Mouse (Mus musculus): Measurements from ENCODE around the gene Tnfrsf11a. TPM values are rescaled to one million over a fixed set of nuclear protein-coding genes. Genes with fewer than 3 reads are reported as not detected.
A peak's percentile ranks its signal among the peaks of the same experiment; 100 is the strongest.

Tnfrsf11a gene
- 0.24 and 0.33 TPM in 2 replicates for polyA plus RNA-seq (2016; fragmentation: Nextera tagmentation; extraction: Ambion mirVana)

DNA sequence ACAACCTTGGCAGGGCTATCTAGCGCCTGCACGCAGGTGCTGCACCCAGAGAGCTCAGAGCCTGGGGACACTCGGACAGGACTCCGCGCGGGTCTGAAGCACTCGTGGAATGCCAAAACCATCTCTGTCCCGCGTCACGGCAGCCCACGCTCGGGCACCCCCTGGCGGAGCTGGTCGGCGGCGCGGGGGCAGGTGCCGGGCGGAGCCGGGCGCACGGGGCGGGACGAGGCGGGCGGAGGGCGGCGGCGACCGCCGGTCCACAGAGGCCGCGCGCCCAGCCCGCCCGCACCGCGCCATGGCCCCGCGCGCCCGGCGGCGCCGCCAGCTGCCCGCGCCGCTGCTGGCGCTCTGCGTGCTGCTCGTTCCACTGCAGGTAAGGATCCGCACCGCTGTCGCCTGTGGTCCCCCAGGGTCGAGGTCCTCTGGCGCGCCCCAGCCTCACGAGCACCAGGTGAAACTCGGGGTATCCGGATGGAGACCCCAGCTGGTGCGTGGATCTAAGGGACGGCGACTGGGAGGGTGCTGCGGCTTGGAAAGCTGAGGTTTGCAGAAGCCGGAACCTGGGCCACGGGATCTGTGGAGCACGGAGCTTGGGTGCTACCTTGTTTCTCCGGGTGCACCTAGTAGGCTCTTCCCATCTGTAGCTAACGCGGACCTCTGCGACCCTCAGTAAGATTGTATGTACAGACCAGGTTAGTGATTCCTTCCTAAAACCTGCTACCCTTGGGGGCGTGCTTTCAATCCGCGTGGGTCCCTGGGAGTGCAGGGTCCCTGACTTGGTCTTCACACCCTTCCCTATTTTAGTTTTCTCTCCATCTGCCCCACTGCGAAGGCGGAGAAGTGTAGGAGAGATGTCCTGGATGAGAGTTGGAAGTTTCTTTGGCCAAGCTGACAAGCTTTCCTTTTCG lies at the start of gene Tnfrsf11a:
Gene Tnfrsf11a (plus strand): TSS at position 262 of the 908 bp plus-strand sequence.
- WGBS, result 4% methylated on average over 70 of the region's 77 CpGs
- Histone ChIP-seq H3K27ac (replicated peaks) (no peak within 1 kb of the TSS), H3K36me3 (no peaks in the 10 kb centered on the region), H3K4me2 (replicated peaks) (peak within 1 kb of the TSS; percentile 93), H3K27me3 (peaks cover 29% of the 10 kb centered on the region), H3K4me1 (peaks cover 8% of the 10 kb centered on the region), H3K9ac (replicated peaks) (peak within 1 kb of the TSS; percentile 58; the same call in 1 of the 2 replicates), H3K9me3 (no peaks in the 10 kb centered on the region), H3K4me3 (peak within 1 kb of the TSS; percentile 58)
- peak; percentile 90 for ATAC-seq (ENCODE audit: low FRiP score, low read depth)

DNA sequence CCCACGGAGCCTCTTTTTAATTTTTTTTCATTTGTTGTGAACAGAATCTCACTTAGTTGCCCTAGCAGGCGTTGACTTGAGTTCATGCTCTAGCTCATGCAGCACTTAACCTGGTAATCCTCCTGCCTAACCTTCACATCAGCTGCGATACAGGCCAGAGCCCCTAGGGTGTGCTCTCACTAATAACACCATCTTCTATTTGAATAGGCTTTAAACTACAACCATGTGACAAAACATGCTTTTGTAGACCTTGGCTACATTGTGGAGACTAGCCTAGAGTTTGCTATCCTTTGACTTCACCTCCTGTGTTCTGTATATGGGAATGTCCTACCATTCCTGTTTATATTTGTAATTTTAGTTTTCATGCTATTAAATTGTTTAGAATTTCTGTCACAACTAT lies 45.2 kb upstream of the Tnfrsf11a start:
- WGBS, result 72% methylated on average over 3 of the region's 3 CpGs
- no peak overlapping the region for H3K27ac ChIP-seq (replicated peaks)
- H3K4me2 ChIP-seq (replicated peaks), result no peak overlapping the region
- H3K36me3 ChIP-seq, result peaks cover 23% of the 10 kb centered on the region
- no peaks in the 10 kb centered on the region for H3K9me3 ChIP-seq
- no peaks in the 10 kb centered on the region for H3K27me3 ChIP-seq
- ATAC-seq (ENCODE audit: low FRiP score, low read depth), result no peak
- no peak overlapping the region for H3K4me3 ChIP-seq
- no peaks in the 10 kb centered on the region for H3K4me1 ChIP-seq
- H3K9ac ChIP-seq (replicated peaks), result no peak overlapping the region

DNA sequence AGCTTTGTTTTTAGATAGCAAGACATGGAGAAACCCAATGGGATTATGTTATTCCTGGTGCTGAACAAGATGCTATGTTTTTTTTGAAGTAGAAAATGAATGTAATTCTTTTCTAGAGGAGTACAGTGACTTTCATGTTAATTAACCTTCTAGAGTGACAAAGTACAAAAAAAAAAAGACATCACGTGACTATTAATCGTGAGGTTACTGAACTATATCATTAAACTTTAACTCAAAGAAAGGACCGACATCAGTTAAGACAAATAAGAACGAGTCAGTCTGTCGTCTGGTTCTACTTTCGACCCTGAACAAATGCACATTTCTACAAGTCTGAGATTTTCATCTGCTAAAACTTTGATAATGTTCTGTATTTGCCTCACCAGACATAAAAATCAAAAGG lies 42.2 kb upstream of the Tnfrsf11a start:
- H3K4me3 ChIP-seq, result no peak overlapping the region
- peaks cover 39% of the 10 kb centered on the region for H3K36me3 ChIP-seq
- H3K27ac ChIP-seq (replicated peaks), result no peak overlapping the region
- no peak for ATAC-seq (ENCODE audit: low FRiP score, low read depth)
- no peaks in the 10 kb centered on the region for H3K4me1 ChIP-seq
- 94% methylated on average over 6 of the region's 6 CpGs for WGBS
- H3K9ac ChIP-seq (replicated peaks), result no peak overlapping the region
- no peak overlapping the region for H3K4me2 ChIP-seq (replicated peaks)
- no peaks in the 10 kb centered on the region for H3K9me3 ChIP-seq
- H3K27me3 ChIP-seq, result no peaks in the 10 kb centered on the region

DNA sequence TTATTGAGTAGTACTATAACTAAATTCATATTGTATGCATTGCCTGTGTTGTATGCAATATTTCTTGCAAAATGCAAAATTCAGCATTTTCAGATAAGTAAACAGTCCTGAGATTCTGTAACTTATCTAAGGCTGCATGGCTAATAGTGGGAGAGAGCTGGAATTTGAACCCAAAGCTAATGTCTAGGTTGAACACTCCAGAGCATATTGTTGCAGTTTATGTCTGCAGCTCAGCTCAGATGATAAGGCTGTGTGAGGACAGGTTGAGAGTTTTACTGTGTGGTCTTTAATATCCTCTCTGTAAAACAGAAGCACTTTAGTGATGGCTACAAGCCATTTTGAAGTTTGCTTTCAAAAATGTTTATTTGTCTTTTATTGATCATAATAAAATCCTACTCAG lies 41.0 kb upstream of the Tnfrsf11a start:
- no peak for ATAC-seq (ENCODE audit: low FRiP score, low read depth)
- Histone ChIP-seq H3K4me1 (no peaks in the 10 kb centered on the region), H3K9ac (replicated peaks) (no peak overlapping the region), H3K27ac (replicated peaks) (no peak overlapping the region), H3K9me3 (no peaks in the 10 kb centered on the region), H3K36me3 (peaks cover 44% of the 10 kb centered on the region), H3K4me3 (no peak overlapping the region), H3K27me3 (no peaks in the 10 kb centered on the region), H3K4me2 (replicated peaks) (no peak overlapping the region)

DNA sequence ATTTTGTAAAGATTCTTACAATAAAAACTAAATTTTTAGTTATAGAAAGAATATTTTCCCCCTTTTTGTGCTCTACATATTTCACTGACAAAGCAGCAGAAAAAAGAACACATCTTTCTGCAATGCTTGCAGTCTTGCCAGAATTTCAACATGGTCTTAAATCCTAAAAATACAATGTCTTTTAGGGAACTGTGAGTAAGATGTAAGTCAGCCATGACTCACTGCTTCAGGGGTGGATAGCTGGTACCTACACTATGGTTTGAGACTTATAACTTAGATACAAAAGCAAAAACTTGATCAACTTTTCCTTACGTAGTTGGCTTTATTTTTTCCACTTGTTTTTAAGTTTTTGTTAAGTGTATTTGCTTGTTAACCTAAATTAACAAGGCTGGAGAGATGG lies 38.0 kb upstream of the Tnfrsf11a start:
- H3K27ac ChIP-seq (replicated peaks), result no peak overlapping the region
- H3K4me1 ChIP-seq, result no peaks in the 10 kb centered on the region
- no peak overlapping the region for H3K9ac ChIP-seq (replicated peaks)
- no peaks in the 10 kb centered on the region for H3K27me3 ChIP-seq
- ATAC-seq (ENCODE audit: low FRiP score, low read depth), result no peak
- H3K36me3 ChIP-seq, result peaks cover 50% of the 10 kb centered on the region
- WGBS, result 89% methylated on average over 1 of the region's 1 CpGs
- no peaks in the 10 kb centered on the region for H3K9me3 ChIP-seq
- no peak overlapping the region for H3K4me2 ChIP-seq (replicated peaks)
- H3K4me3 ChIP-seq, result no peak overlapping the region

GRCm38 (mm10) chr1:105746444-105746843 lies 34.1 kb upstream of the Tnfrsf11a start:
- Histone ChIP-seq H3K4me2 (replicated peaks) (no peak overlapping the region), H3K9ac (replicated peaks) (no peak overlapping the region), H3K9me3 (no peaks in the 10 kb centered on the region), H3K27ac (replicated peaks) (no peak overlapping the region), H3K4me1 (no peaks in the 10 kb centered on the region), H3K36me3 (peaks cover 49% of the 10 kb centered on the region), H3K27me3 (no peaks in the 10 kb centered on the region), H3K4me3 (no peak overlapping the region)
- ATAC-seq (ENCODE audit: low FRiP score, low read depth), result no peak
- 92% methylated on average over 1 of the region's 1 CpGs for WGBS

DNA sequence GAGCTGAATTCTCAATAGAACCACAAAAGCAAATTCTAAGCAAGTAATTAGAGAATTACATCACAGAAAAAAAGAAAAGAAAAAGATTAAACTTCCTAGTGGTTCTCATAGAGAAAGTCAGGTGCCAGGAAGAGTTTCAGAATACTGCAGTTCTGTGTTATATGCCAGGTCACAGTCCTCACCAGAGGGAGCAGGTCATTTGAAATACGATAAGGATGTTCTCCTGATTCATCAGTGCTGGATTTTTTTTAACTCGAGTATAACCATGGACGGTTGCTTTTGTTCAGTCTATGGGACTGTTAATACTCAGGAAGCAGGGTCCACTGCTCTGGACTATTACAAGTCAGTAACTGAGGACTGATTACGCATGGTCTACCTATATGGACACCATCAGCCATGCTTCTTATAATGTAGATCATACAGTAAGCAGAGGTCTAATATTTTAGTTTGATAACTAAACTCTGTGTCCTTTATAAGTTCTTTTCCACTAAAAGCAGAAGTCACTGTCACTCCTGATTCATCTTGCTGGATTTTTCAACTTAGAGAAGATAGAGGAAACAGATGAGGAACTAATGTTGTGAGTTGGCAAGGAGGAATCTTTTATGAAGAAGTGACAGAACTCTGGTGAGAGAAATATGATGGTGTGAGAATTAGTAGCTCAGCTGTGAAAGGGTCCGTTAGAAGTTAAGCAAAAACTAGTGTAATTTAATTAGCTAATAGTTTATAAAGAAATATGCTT lies 33.5 kb upstream of the Tnfrsf11a start:
- 88% methylated on average over 5 of the region's 5 CpGs for whole genome bisulfite sequencing
- no peak overlapping the region for H3K9ac ChIP-seq (replicated peaks)
- no peak overlapping the region for H3K4me2 ChIP-seq (replicated peaks)
- H3K4me3 ChIP-seq, result no peak overlapping the region
- H3K4me1 ChIP-seq, result no peaks in the 10 kb centered on the region
- H3K27ac ChIP-seq (replicated peaks), result no peak overlapping the region
- no peaks in the 10 kb centered on the region for H3K9me3 ChIP-seq
- no peak for ATAC-seq (ENCODE audit: low FRiP score, low read depth)
- peaks cover 43% of the 10 kb centered on the region for H3K36me3 ChIP-seq
- no peaks in the 10 kb centered on the region for H3K27me3 ChIP-seq

DNA sequence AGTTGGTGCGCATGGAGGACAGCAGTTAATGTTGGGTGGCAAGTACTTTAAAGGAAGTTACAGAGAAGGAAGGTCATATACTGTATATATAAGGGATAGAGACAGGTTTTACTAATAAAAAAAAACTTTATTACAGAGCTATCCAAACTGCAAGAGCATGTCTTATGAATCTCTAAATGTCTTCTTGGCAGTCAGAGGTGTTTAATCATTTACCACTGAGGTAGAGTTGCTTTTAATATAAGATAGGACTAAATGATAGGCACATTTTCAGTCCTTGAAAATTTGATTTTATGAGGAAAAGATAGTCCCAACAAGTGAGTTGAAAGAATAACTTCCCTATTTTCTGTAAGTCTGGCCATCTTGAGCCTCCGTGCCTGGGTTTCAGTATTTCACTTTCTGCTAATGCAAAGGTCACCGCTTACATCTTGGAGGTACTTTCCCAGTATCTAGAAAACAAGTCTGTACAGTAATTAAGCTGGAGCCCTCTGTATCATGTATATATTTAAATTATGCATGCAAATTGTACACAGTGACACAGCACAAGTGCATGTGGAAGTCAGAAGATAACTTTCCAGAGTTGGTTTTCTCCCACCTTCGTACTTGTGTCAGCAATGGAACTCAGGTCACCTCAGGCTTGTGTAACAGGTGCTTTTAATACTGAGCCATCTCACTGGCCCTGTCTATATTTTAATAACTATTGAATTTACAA lies 32.3 kb upstream of the Tnfrsf11a start:
- Histone ChIP-seq H3K4me3 (no peak overlapping the region), H3K36me3 (peaks cover 36% of the 10 kb centered on the region), H3K4me1 (no peaks in the 10 kb centered on the region), H3K27me3 (no peaks in the 10 kb centered on the region), H3K27ac (replicated peaks) (no peak overlapping the region), H3K9me3 (no peaks in the 10 kb centered on the region), H3K4me2 (replicated peaks) (no peak overlapping the region), H3K9ac (replicated peaks) (no peak overlapping the region)
- 95% methylated on average over 4 of the region's 4 CpGs for WGBS
- no peak for ATAC-seq (ENCODE audit: low FRiP score, low read depth)

DNA sequence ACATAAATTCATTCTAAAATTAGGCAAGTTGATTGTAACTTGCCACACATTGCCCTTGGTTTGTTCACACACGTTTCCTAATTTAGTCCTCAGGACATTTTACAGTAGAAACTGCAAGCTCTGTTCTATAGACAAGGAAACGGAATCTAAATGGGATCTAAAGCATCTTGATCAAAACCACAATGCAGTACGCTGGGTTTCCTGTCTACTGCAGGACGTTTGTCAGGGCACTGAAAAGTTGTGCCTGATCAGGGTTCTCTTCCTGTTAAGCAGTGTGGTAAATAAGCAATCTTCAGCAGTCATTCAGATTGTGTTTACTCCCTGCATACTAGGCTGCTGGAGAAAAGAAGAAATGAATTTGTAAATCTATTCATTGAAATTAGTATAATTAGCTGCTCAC lies 28.3 kb upstream of the Tnfrsf11a start:
- H3K36me3 ChIP-seq, result 0 out of 2 replicates have a peak, but pooled peaks cover 14% of the 10 kb centered on the region
- H3K4me2 ChIP-seq (replicated peaks), result no peak overlapping the region
- H3K9me3 ChIP-seq, result no peaks in the 10 kb centered on the region
- 84% methylated on average over 4 of the region's 4 CpGs for WGBS
- H3K27me3 ChIP-seq, result no peaks in the 10 kb centered on the region
- no peak overlapping the region for H3K27ac ChIP-seq (replicated peaks)
- ATAC-seq (ENCODE audit: low FRiP score, low read depth), result no peak
- H3K4me3 ChIP-seq, result no peak overlapping the region
- no peaks in the 10 kb centered on the region for H3K4me1 ChIP-seq
- no peak overlapping the region for H3K9ac ChIP-seq (replicated peaks)

DNA sequence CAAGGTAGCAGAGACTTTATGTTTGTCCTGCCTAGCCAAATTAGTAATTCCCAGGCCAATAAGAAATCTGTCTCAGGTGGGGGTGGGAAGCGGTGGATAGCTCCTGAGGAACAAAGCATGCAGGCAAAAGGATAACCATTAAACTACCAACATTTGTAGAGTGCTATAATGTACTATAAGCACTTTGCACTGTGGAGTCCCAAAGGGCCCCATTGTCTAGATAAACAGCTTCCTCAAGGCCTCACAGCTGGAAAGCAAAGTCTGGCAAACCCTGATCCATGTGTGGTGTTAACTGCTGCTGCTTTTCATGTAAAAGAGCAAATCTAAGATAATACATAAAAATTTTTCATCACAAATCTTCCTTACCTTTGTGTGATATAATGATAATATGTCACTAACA lies 27.6 kb upstream of the Tnfrsf11a start:
- Histone ChIP-seq H3K36me3 (0 out of 2 replicates have a peak, but pooled peaks cover 9% of the 10 kb centered on the region), H3K4me3 (no peak overlapping the region), H3K27me3 (no peaks in the 10 kb centered on the region), H3K4me1 (no peaks in the 10 kb centered on the region), H3K27ac (replicated peaks) (no peak overlapping the region), H3K4me2 (replicated peaks) (no peak overlapping the region), H3K9ac (replicated peaks) (no peak overlapping the region), H3K9me3 (no peaks in the 10 kb centered on the region)
- ATAC-seq (ENCODE audit: low FRiP score, low read depth), result no peak
- WGBS, result 97% methylated on average over 1 of the region's 1 CpGs

DNA sequence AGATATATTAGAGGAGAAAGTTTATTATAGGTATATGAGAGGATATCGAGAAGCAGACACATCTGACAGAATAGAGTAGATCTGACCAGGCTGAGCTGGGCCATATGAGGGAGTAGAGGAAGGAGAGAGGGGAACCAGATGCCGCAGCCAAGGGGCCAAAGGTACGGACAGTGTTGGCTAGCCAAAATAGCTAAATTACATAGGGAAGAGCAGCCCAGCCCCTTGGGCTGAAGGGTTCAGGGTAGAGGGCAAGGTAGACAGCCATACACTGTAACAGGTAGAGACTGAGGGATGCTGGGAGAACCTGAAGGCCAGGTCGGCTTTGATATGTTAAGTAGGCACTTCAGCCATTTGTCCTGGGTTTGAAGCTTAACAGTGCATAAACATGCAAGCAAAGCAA lies 21.7 kb upstream of the Tnfrsf11a start:
- H3K4me3 ChIP-seq, result no peak overlapping the region

More for the DNA sequence above, 21.7 kb upstream of the Tnfrsf11a start:
- whole genome bisulfite sequencing, result 91% methylated on average over 4 of the region's 4 CpGs
- H3K27me3 ChIP-seq, result no peaks in the 10 kb centered on the region
- no peaks in the 10 kb centered on the region for H3K36me3 ChIP-seq
- H3K27ac ChIP-seq (replicated peaks), result no peak overlapping the region
- no peaks in the 10 kb centered on the region for H3K4me1 ChIP-seq
- ATAC-seq (ENCODE audit: low FRiP score, low read depth), result no peak
- peaks cover 12% of the 10 kb centered on the region; the same call in 1 of the 2 replicates for H3K9me3 ChIP-seq
- no peak overlapping the region for H3K4me2 ChIP-seq (replicated peaks)
- no peak overlapping the region for H3K9ac ChIP-seq (replicated peaks)
